Mouse (Mus musculus) layer of hippocampus, postnatal 25 days (tissue): ENCODE measurements around the gene Gatad1. TPM values are rescaled to one million over a fixed set of nuclear protein-coding genes. Genes with fewer than 3 reads are reported as not detected.
"Not testable (repeated sequence)": the region's sequence is repeated elsewhere in the genome, so short reads cannot be mapped to it uniquely, and the experiment has no call there.

ENCODE experiments used
- DNase-seq, 2 experiments: peaks; one replicate each; pipeline ENCODE4 v3.0.0; 2022; ENCODE audit warnings: mixed read lengths in 2 of 2, low spot score in 1 of 2; ENCODE audit errors: extremely low spot score in 1 of 2
- total RNA-seq, 2 experiments: library from RNA; stranded (reverse); gene quantifications; 2 replicates each; pipeline ENCODE4 v1.2.3; 2021

Gene Gatad1
- 100 to 1,000 TPM; 103 to 112 TPM for total RNA-seq

GRCm38 (mm10) chr5:3657085-3657484 is at the start of gene Gatad1:
Gene Gatad1 (minus strand): TSS chr5:3657185.
- DNase-seq, result no peak

- DNase-seq, result no peak
Observed at GRCm38 (mm10) chr5:3702180-3702579, 45.2 kb upstream of the Gatad1 start.

GRCm38 (mm10) chr5:3700025-3700424 is 43.0 kb upstream of the Gatad1 start:
- DNase-seq, result no peak

GRCm38 (mm10) chr5:3696031-3696430 is 39.0 kb upstream of the Gatad1 start:
- no peak for DNase-seq

GRCm38 (mm10) chr5:3695191-3695590 is 38.2 kb upstream of the Gatad1 start:
- no peak for DNase-seq

GRCm38 (mm10) chr5:3692956-3693355 is 36.0 kb upstream of the Gatad1 start:
- no peak for DNase-seq

- no peak for DNase-seq
Observed at GRCm38 (mm10) chr5:3691283-3691682, 34.3 kb upstream of the Gatad1 start.

- no peak for DNase-seq
Observed at GRCm38 (mm10) chr5:3688298-3688697, 31.3 kb upstream of the Gatad1 start.

- no peak for DNase-seq
Observed at GRCm38 (mm10) chr5:3669938-3670554, 13.1 kb upstream of the Gatad1 start.

GRCm38 (mm10) chr5:3666585-3666984 is 9.6 kb upstream of the Gatad1 start:
- DNase-seq, result no peak

- no peak for DNase-seq
Observed at GRCm38 (mm10) chr5:3665225-3665624, 8.2 kb upstream of the Gatad1 start.

GRCm38 (mm10) chr5:3653801-3654200 is 3.2 kb downstream of the Gatad1 start:
- no peak for DNase-seq

GRCm38 (mm10) chr5:3652903-3653575 is 3.9 kb downstream of the Gatad1 start:
- DNase-seq, result not testable (repeated sequence)

- no peak for DNase-seq
Observed at GRCm38 (mm10) chr5:3651621-3652020, 5.4 kb downstream of the Gatad1 start.

GRCm38 (mm10) chr5:3650881-3651280 is 6.1 kb downstream of the Gatad1 start, which contains the start of gene Tmbim7:
Gene Tmbim7 (plus strand): TSS chr5:3651181.
- DNase-seq, result no peak

- no peak for DNase-seq
Observed at GRCm38 (mm10) chr5:3648849-3649210, 8.2 kb downstream of the Gatad1 start.

- no peak for DNase-seq
Observed at GRCm38 (mm10) chr5:3648206-3648848, 8.7 kb downstream of the Gatad1 start.

- DNase-seq, result peak; percentile 56 to 69
Observed at GRCm38 (mm10) chr5:3647708-3648121, 9.3 kb downstream of the Gatad1 start.

- peak; percentile 26 to 49 for DNase-seq
Observed at GRCm38 (mm10) chr5:3646991-3647707, 9.8 kb downstream of the Gatad1 start.

GRCm38 (mm10) chr5:3646539-3646938 is 10.4 kb downstream of the Gatad1 start:
- no peak for DNase-seq

- DNase-seq, result no peak
Observed at GRCm38 (mm10) chr5:3645326-3645725, 11.7 kb downstream of the Gatad1 start.
